Mouse (Mus musculus) kidney, postnatal 4 days (tissue): ENCODE data around the gene Upb1.
"Not testable (repeated sequence)": the region's sequence is repeated elsewhere in the genome, so short reads cannot be mapped to it uniquely, and the experiment has no call there.

Source experiments
- DNase-seq, 2 experiments: peaks; one replicate each; pipeline ENCODE4 v3.0.0; 2021; ENCODE audit warnings: mixed read lengths in 2 of 2

The Upb1 gene

DNA sequence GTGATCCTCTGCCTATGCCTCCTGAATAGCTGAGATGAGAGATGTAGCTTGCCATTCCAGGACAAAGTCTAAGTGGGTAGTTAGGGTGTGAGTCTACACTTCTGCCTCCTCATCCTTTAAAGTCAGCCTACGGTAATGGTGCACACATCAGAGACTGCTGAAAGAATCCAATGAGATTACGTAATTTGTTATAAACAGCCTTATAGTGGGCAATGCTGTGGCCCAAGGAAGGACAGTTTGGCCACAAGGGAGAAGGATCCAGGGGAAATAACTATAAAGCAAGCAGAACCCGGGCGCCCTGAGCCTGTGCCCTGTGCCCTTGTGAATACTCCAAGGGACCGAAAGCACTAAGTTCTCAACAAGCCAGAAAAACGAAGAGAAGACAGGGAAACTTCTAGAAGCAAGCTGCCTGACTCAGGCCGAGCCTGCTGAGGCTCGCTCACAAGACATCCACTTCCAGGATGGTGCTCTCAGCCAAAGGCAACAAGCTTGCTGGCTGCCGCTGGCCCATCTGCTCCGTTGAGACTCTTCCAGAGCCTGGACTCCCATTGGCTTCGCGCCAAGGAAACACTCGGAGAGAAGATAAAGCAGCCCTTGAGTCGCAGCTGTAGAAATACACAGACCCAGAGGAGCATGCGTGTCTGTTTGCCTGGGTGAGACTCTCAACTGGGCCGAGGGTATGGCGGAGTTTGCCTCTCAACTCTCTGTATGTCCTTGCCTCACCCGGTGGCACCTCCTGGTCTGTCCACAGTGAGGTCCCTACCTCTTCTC lies 55.3 kb downstream of the Upb1 start:
- DNase-seq = not testable (repeated sequence)

DNA sequence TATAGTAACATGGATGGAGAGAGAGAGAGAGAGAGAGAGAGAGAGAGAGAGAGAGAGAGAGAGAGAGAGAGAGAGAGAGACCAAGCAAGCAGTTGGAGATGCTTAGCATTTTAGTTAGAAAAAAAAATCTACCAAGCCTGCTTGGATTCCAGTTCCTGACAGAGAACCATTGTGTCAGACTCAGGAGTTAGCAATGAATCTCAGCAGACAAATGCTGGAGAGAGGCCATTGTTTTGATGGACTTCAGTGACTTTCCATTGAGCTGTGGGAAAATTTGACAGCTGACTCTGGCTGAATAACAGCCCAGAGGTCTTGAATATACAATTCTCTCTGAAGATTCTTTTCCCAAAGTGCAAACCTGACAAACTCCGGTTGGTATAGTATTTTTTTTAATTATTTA lies 56.9 kb downstream of the Upb1 start:
- DNase-seq = no peak

DNA sequence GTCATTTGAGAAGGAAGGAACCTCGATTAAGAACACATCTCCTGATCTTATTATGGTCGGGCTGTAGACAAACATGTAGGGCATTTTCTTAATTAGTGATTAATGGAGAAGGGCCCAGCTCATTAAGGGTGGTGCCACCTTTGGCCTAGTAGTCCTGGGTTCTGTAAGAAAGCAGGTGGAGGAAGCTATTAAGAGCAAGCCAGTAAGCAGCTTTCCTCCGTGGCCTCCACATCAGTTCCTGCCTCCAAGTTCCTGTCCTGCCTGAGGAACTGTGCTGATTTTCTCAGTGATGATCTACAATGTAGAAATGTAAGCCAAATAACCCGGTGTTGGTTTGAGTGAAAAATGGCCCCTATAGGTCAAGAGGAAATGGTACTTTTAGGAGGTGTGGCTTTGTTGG lies 57.4 kb downstream of the Upb1 start:
- no peak for DNase-seq

DNA sequence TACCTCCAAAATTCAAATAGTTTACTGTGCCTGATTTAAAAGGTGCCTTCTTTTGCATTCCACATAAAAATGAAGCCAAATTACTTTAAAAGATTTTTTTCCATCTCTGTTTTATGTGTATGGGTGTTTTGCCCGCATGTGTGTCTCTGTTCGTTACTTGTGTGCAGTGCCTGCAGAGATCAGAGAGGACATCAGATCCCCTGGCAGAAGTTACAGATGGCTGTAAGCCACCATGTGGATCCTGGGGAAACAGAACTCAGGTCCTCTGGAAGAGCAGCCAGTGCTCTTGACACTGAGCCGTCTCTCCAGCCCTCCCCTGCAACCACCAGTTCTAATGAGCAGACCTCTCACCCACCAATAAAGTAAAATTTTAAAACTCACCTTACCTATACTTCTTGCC lies 61.8 kb downstream of the Upb1 start:
- no peak for DNase-seq

DNA sequence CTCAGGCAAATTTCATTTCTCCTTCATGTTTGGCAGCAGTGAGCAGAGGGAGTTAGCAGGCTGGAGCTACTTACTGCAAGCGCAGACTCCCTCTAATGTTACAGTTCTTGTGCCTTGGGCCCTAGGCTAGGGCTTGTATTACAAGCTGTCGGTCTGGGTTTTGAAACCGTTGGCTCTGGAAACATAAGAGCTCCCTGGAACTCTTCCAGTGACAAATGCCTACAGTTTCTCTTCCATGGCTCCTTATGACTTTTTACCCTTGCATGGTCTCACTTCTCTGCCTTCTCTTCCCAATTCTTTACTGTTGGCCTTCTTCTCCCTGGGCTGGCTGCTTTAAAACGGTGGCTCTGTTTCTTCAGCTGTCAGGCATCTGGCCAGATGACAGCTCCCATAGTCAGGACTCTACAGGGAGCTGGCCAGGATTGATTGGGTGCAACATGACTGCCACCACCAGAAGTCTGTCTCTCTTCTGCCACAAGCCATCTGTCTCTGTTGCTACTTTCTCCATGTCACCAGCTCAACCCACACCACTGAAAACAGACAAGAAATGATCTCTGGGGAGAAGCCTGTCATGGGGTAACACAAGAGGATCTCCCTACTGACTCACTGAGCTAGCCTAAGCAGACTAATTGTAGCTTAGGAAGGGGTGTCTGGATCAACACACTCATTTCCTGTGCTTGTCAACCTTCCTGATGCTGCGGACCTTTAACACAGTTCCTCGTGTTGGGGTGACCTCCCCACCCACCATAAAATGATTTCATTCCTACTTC lies 65.1 kb downstream of the Upb1 start:
- no peak for DNase-seq

DNA sequence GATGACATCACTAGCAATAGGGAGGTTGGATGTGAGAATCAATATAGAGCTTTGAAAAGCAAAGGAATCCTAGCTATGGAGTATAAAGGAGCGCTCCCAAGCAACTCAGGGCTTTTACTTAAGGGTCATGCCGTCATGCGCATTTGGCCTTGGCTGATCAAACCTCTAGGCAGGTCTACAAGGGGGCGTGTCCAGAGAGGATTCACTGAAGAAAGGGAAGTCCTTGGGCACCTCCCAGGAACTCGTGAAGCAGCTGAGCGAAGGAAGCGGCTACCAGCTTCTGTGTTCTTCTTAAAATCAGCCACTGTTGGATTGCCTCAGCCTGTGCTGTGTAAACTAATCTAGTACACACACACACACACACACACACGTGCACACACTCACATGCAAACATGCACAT lies 72.5 kb downstream of the Upb1 start:
- DNase-seq = no peak

DNA sequence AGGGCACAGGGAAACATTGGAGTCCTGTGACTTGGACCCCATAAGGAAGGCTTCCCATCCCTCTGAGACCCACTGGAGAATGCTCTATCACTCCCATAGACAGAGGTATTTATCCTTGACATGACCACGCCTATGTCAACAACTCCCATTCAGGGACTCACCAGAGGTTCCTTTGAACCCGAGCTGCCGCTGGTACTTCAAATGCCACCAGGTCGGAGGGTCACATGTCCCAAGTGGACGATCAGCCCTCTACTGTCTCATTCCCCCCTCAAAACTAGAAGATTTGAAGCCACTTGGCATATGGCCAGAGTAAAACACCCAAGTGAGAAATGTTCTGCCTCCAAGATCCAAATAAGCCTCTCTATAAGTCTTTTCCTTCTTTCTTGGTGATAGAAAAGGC lies 73.7 kb downstream of the Upb1 start:
- DNase-seq = no peak

DNA sequence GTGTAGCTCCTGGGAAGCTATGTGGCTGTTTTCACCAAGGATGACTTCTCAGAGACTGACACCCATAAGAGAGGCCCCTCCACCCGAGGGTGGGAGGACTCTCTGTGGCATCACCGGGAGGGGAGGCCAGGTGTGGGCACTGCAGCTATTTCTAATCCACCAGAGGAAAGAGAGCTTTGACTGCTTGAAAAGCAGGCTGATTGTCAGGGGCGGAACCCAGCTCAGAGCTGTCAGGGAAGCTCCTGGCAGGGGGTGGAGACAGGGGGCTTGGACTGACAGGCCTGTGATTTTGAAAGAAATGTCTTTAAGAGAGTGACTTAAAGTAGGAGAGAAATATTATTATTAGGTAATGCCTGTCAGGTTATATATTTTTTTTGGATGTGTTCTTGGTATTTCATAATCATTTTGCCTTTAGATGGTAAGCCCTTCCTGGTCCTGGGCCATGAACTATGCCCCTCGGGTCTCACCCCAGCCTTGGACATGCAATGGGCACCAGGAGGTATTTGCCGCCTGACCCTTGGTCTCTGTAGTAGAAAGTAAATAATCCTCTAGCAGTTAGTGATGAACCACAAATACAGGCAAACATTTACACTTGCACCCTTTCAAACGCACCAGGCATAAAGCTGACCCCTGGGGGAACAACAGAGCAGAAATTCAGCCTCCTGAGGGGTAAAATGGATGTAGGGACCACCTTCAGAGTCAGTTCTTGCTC lies 74.4 kb downstream of the Upb1 start:
- DNase-seq = not testable (repeated sequence)

DNA sequence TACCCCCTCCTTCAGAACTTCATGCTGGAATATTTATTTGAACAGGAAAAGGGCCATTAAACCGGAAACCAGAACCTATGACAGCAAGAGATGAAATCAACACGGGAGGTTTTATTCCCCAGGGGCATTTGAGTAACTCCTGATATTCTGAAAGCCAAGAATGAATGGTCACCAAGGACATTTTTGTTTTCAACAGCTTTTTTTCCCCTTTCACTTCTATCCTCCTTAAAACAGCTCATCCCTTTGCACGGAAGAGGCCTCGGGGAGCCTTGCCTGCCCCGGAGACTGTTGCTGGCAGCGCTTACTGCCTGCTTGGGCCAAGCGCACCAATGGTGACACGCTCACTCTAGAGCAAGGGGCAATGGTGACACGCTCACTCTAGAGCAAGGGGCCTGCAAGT lies 76.1 kb downstream of the Upb1 start:
- DNase-seq = peak in 1 of 2 experiments; percentile 33

DNA sequence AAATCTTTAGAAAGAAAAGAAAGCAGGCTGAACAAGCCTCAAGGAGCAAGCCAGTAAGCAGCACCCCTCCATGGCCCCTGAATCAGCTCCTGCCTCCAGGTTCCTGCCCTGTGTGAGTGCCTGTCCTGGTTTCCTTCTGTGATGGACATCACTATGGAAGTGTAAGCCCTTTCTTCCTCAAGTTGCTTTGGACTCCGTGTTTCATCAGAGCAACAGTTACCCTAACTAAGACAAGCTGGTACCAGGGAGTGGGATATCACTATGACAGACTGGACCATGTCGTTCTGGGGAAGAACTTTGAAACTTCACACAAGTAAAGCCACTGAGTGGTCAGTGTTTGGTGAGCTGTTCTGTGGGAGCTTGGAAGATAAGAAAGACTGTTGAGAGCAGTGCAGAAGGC lies 79.0 kb downstream of the Upb1 start:
- no peak for DNase-seq

DNA sequence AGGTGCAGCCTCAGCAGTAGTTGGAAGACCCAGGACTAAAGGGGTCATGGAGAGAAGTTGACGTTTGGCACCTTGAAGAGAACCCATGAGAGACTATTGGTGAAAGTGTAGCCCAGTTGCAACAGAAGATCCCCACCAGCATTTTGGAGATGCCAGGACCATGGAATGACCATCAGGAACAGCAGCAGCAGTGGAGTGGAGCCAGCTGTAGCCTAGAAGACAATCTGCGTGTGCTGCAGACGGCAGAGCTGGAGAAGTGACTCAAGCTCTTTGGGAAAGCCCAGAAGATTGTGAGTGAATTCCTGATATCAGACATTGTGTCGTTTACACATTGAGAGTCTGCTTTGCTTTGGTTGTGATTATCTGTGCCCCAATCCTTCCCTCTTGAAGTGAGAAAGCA lies 80.8 kb downstream of the Upb1 start:
- no peak for DNase-seq

DNA sequence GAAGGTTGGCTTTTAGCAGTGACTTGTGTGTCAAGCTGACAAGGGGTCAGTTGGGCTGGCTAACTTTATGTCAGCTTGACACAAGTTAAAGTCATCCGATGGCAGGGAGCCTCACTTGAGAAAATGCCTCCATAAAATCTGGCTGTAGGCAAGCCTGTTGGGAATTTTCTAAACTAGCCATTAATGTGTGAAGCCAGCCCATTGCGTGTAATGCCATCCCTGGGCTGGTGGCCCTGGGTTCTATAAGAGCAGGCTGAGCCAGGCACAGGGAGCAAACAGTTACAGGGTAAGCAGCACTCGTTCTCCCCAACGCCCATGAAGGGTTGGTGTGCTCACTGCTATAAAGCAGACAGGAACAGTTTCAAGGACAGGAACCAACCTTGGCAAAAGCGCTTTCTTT lies 81.4 kb downstream of the Upb1 start:
- DNase-seq = no peak

DNA sequence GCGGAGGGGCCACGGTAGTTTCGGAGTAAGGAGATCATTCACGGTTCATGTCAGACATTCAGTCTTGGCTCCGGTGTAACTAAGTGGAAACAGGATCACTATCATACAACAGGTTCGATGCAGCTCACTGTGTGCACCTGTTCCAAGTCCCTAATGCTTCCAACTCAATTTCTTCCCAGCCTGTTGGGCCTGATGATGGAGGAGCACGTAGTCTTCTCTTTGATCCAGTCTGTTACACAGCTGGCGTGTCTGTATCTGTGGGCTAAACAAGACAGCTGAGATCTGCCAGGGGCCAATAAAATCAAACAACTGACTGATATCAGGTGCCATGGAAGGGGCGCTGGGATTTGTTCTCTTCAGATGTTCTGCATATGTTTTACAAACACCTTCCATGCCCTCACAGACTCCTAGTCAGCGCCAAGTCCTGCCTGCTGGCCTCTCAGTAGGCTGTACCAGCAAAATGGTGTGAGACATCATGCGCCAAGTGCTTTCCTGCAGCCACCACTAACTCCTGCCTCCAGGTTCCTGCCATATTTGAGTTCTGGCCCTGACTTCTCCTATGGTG lies 82.1 kb downstream of the Upb1 start:
- DNase-seq = no peak

DNA sequence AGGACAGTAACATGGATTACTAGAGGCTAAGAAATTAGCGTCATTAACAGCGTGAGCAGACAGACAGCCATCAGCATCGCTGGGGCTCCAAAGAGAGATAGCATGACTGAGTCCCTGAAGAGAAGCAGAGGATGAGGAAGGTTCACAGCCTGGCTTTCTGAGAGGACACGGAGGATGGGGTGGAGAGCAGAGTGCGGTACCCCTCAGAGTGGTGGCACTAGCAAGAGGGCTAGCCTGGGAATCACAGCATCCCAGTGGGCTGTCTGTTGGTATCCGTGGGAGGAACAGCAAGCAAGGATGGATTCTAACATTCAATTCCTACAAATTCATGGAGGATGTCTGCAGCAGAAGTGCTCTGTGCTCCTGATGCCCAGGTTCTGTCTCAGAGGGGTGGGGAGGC lies 83.2 kb downstream of the Upb1 start:
- no peak for DNase-seq

DNA sequence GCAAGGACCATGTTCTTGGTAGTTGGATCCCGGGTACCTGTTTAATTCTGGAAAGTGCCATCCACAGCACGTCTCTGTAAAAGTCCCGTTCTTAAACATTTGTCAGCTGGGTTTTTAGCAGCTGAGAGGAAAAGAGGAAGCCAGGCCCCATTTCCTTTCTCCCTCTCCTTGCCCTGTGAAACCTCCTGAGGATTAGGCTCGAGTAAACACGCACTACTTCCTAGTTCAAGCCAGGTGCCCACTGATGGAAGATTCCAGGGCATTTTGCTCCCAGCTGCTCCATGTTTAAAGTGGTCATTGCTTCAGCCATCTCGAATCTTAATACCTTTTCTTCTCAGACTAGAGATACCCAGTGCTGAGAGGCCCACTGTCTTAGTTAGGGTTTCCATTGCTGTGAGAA lies 83.9 kb downstream of the Upb1 start:
- no peak for DNase-seq

DNA sequence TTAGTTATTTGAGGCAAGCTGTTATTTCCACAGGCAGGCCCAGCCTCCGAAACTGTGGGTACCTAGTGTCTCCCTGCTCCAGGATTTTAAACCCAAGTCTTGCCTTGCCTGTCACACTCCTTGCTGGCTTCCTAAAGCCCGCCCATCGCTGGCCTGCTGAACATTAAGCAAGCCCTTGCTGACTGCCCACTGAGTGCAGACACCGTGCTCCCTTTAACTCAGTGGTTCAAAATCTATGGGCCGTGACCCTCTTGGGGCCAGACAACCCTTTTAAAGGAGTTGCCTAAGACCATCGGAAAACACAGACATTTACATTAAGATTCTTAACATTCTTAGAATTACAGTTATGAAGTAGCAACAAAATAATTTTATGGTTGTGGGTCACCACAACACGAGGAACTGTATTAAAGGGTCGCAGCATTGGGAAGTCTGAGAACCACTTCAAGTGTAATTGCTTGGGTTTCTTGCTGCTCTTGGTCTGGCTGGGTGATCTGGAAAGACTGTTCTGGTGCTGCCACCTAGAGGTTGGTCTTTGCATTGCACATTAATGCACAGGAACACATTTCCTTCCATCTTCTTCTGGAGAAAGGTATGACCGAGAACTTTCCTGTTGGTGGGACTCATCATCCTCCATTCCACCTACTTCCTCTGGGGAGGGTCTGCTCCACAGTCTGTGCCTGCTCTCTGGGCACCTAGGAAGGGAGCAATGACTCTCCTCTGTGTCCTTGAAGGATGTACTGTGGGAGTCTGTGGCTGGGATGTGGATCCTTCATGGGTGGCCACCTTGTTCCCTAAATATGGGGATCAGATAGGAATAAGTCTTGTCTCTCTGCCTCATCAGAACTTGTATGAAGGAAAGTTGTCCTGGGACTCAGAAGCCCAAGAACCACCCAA lies 85.4 kb downstream of the Upb1 start:
- peak; percentile 90 to 92 for DNase-seq

DNA sequence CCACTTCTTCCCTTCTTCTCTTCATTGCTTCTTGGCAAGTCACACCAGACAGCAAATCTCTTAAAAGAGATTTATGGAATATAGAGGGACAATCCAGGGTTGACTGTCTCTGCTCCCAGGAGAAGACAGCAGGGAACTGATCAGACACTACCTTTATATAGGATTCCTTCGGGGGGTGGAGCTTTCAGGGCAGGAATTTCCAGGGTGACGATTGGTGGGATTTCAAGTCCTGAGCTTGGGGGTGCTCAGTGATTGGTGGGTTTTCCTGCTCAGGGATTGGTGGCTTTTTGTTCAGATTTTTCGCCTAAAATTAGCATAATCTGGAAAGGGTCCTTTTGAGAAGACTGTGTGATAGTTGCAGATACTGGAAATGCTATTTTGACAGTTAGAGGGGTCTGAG lies 86.2 kb downstream of the Upb1 start:
- DNase-seq = no peak

DNA sequence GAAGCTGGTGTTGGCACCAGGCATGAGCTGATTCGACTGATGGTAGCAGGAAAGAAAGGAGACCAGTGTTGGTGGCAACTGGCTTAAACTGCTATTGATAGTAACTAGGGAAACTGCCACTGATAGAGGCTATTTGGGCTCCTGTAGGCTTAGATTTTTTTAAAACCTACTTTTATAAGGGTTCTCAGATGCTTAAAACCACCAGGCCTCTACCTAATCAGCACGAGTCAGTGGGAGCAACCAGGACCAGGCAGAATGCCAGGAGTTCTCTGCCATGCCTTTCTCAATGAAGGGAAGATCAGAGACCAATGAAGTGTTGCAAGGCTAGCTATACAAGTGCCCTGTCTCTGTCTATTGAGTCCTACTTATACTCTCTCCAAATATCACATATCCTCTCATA lies 88.6 kb downstream of the Upb1 start:
- no peak for DNase-seq

DNA sequence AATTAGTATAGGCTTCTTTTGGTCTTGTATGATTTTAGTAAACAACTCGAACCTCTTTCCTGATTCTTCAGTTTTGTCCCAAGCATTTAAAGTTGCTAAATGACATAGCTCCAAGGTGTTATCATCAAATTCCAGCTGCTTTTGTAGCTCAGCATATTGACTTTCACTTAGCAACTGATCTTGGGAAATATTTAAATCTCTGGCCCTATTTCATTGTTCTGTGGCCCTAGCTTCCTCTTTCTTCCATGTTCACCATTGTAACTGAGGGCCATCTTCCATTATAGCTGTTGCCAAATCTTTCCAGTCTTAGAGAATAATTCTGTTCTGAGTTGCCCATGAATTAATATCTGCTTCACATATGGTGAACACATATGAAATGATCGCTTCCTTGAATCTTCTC lies 89.8 kb downstream of the Upb1 start:
- DNase-seq = no peak
